Mouse (Mus musculus) adrenal gland, adult 10 weeks (tissue): Measurements from ENCODE around the gene Plxna1. TPM values are rescaled to one million over a fixed set of nuclear protein-coding genes. Genes with fewer than 3 reads are reported as not detected.

ENCODE experiments used
- polyA plus RNA-seq: library from polyadenylated mRNA; stranded (reverse); fragments of 350-450 nt; fragmentation: Illumina TruSeq; extraction: RNeasy Lipid Tissue Mini Kit (QIAGEN cat#74804); gene quantifications from one replicate; pipeline ENCODE4 v1.2.3, GENCODE M21; 2014; ENCODE audit warnings: low read depth, low replicate concordance

Plxna1 gene
- 8.0 TPM for polyA plus RNA-seq

GRCm38 (mm10) chr6:89362281-89363106 lies at the start of gene Plxna1:
Gene Plxna1 (minus strand): TSS chr6:89362620.

Other genes starting within 250 kb of the Plxna1 start
- gene Chchd6, start 233.0 kb upstream of the Plxna1 start, polyA plus RNA-seq = 1.2 TPM